Mouse (Mus musculus) forebrain, embryonic 11.5 days (tissue): ENCODE data around the gene Golga4. TPM values are rescaled to one million over a fixed set of nuclear protein-coding genes. Genes with fewer than 3 reads are reported as not detected.
A peak's percentile ranks its signal among the peaks of the same experiment; 100 is the strongest.

Experiments
- ATAC-seq: fragments of 200-750 bp; cut with Nextera tagmentation; replicated peaks from 2 replicates; pipeline ENCODE4 v1.8.0; 2017; ENCODE audit warnings: moderate TSS enrichment; ENCODE audit not compliant: low FRiP score
- DNase-seq: peaks from one replicate; pipeline ENCODE4 v3.0.0-alpha.2; 2017; ENCODE audit warnings: low spot score
- H3K27ac ChIP-seq: fragments of 300-500 bp; sonication (generic); 2 replicates; pipeline ENCODE4 v1.5.1; 2014; ENCODE audit warnings: low read depth, low read length
- H3K27me3 ChIP-seq: fragments of 300-500 bp; sonication (generic); 2 replicates; pipeline ENCODE4 v1.6.1; 2014; ENCODE audit warnings: mild to moderate bottlenecking, low read length, mixed read lengths; ENCODE audit not compliant: control insufficient read depth, insufficient read depth
- H3K36me3 ChIP-seq: fragments of 300-500 bp; sonication (generic); 2 replicates; pipeline ENCODE4 v1.6.1; 2014; ENCODE audit warnings: mild to moderate bottlenecking, low read length, moderate library complexity, mixed read lengths; ENCODE audit not compliant: control insufficient read depth, insufficient read depth
- H3K4me1 ChIP-seq: fragments of 300-500 bp; sonication (generic); replicated peaks from 2 replicates; pipeline ENCODE4 v1.6.1; 2014; ENCODE audit warnings: low read length, mixed read lengths; ENCODE audit not compliant: control insufficient read depth, insufficient read depth
- H3K4me2 ChIP-seq: fragments of 300-500 bp; sonication (generic); 2 replicates; pipeline ENCODE4 v1.6.1; 2014; ENCODE audit warnings: low read depth, mild to moderate bottlenecking, low read length, moderate library complexity, mixed read lengths; ENCODE audit not compliant: severe bottlenecking
- H3K4me3 ChIP-seq: fragments of 300-500 bp; sonication (generic); 2 replicates; pipeline ENCODE4 v1.5.1; 2014; ENCODE audit warnings: low read depth, low read length
- H3K9ac ChIP-seq: fragments of 300-500 bp; sonication (generic); 2 replicates; pipeline ENCODE4 v1.6.1; 2014; ENCODE audit warnings: low read length
- H3K9me3 ChIP-seq: fragments of 300-500 bp; sonication (generic); 2 replicates; pipeline ENCODE4 v1.6.1; 2016; ENCODE audit warnings: low read length, mixed read lengths; ENCODE audit not compliant: control insufficient read depth
- WGBS: fragments of 180-500 bp; shearing (Covaris S2); extraction: QIAGEN DNeasy Blood & Tissue Kit; methylation state at CpG from one replicate; pipeline ENCODE4 v1.1.7; 2014; 5-methylcytosine and 5-hydroxymethylcytosine counted together
- polyA plus RNA-seq: library from polyadenylated mRNA; unstranded; fragments of >200 nt; fragmentation: Nextera tagmentation; extraction: Ambion mirVana; gene quantifications from 2 replicates; pipeline ENCODE4 v1.2.1, GENCODE M21; 2014

The Golga4 gene
- 60.8 and 66.8 TPM in 2 replicates for polyA plus RNA-seq

GRCm38 (mm10) chr9:118506020-118506403 is at the start of gene Golga4:
TSS of gene Golga4 (plus strand) at chr9:118506267.
- Histone ChIP-seq H3K4me1 (peaks cover 12% of the 10 kb centered on the region), H3K36me3 (no peaks in the 10 kb centered on the region), H3K9ac (peak within 1 kb of the TSS; percentile 94), H3K9me3 (no peaks in the 10 kb centered on the region), H3K27ac (no peak within 1 kb of the TSS; the same call in 1 of the 2 replicates), H3K27me3 (no peaks in the 10 kb centered on the region), H3K4me3 (peak within 1 kb of the TSS; percentile 90), H3K4me2 (peak within 1 kb of the TSS; percentile 95)
- WGBS = 2% methylated on average over 30 of the region's 43 CpGs
- peak; percentile 92 for ATAC-seq
- DNase-seq = peak; percentile 94

- H3K4me1 ChIP-seq = no peaks in the 10 kb centered on the region
- H3K9ac ChIP-seq = no peak overlapping the region
- H3K27me3 ChIP-seq = no peaks in the 10 kb centered on the region
- no peak overlapping the region for H3K4me3 ChIP-seq
- no peak for DNase-seq
- no peaks in the 10 kb centered on the region for H3K36me3 ChIP-seq
- H3K9me3 ChIP-seq = no peaks in the 10 kb centered on the region
- H3K27ac ChIP-seq = no peak overlapping the region
- WGBS = 47% methylated on average over 6 of the region's 6 CpGs
- H3K4me2 ChIP-seq = no peak overlapping the region
- no peak for ATAC-seq
Observed at GRCm38 (mm10) chr9:118456405-118456804, 49.7 kb upstream of the Golga4 start.

- ATAC-seq = no peak
- no peaks in the 10 kb centered on the region for H3K36me3 ChIP-seq
- H3K4me1 ChIP-seq = no peaks in the 10 kb centered on the region
- no peak overlapping the region for H3K9ac ChIP-seq
- no peak overlapping the region for H3K27ac ChIP-seq
- H3K27me3 ChIP-seq = no peaks in the 10 kb centered on the region
- no peaks in the 10 kb centered on the region for H3K9me3 ChIP-seq
- no peak overlapping the region for H3K4me3 ChIP-seq
- DNase-seq = no peak
- H3K4me2 ChIP-seq = no peak overlapping the region
- 41% methylated on average over 5 of the region's 5 CpGs for WGBS
Observed at GRCm38 (mm10) chr9:118458039-118458438, 48.0 kb upstream of the Golga4 start.

- Histone ChIP-seq H3K9ac (no peak overlapping the region), H3K27me3 (peaks cover 9% of the 10 kb centered on the region; the same call in 1 of the 2 replicates), H3K27ac (no peak overlapping the region), H3K4me3 (no peak overlapping the region), H3K36me3 (no peaks in the 10 kb centered on the region), H3K4me2 (no peak overlapping the region), H3K9me3 (no peaks in the 10 kb centered on the region), H3K4me1 (no peaks in the 10 kb centered on the region; the same call in 1 of the 2 replicates)
- 72% methylated on average over 1 of the region's 1 CpGs for WGBS
- DNase-seq (no peak), ATAC-seq (no peak)
Observed at GRCm38 (mm10) chr9:118464031-118464430, 42.0 kb upstream of the Golga4 start.

GRCm38 (mm10) chr9:118468301-118468700 is 37.8 kb upstream of the Golga4 start:
- Histone ChIP-seq H3K4me1 (peaks cover 4% of the 10 kb centered on the region; the same call in 1 of the 2 replicates), H3K4me3 (no peak overlapping the region), H3K4me2 (no peak overlapping the region), H3K27me3 (peaks cover 36% of the 10 kb centered on the region), H3K27ac (no peak overlapping the region), H3K36me3 (no peaks in the 10 kb centered on the region), H3K9me3 (no peaks in the 10 kb centered on the region), H3K9ac (no peak overlapping the region)
- ATAC-seq (no peak), DNase-seq (no peak)
- WGBS = 1% methylated on average over 14 of the region's 14 CpGs

GRCm38 (mm10) chr9:118469272-118469671 is 36.8 kb upstream of the Golga4 start:
- no peak for DNase-seq
- H3K27me3 ChIP-seq = peaks cover 36% of the 10 kb centered on the region

GRCm38 (mm10) chr9:118471296-118471695 is 34.8 kb upstream of the Golga4 start:
- no peak overlapping the region for H3K9ac ChIP-seq
- no peaks in the 10 kb centered on the region for H3K36me3 ChIP-seq
- H3K27me3 ChIP-seq = peaks cover 49% of the 10 kb centered on the region
- H3K9me3 ChIP-seq = no peaks in the 10 kb centered on the region
- WGBS = 18% methylated on average over 3 of the region's 3 CpGs
- DNase-seq (no peak), ATAC-seq (no peak)
- no peak overlapping the region for H3K4me3 ChIP-seq
- peaks cover 6% of the 10 kb centered on the region; the same call in 1 of the 2 replicates for H3K4me1 ChIP-seq
- no peak overlapping the region for H3K4me2 ChIP-seq
- H3K27ac ChIP-seq = no peak overlapping the region

More at GRCm38 (mm10) chr9:118469272-118469671, 36.8 kb upstream of the Golga4 start:
- Histone ChIP-seq H3K4me1 (peaks cover 4% of the 10 kb centered on the region; the same call in 1 of the 2 replicates), H3K27ac (no peak overlapping the region), H3K4me2 (no peak overlapping the region), H3K36me3 (no peaks in the 10 kb centered on the region), H3K9ac (no peak overlapping the region), H3K4me3 (no peak overlapping the region), H3K9me3 (no peaks in the 10 kb centered on the region)
- peak; percentile 53; the same call in 1 of the 2 replicates for ATAC-seq
- WGBS = 8% methylated on average over 16 of the region's 16 CpGs

GRCm38 (mm10) chr9:118476211-118476765 is 29.8 kb upstream of the Golga4 start:
- under 1% methylated on average over 22 of the region's 22 CpGs for WGBS
- Histone ChIP-seq H3K27me3 (peaks cover 65% of the 10 kb centered on the region), H3K4me1 (peaks cover 18% of the 10 kb centered on the region; the same call in 1 of the 2 replicates), H3K9me3 (no peaks in the 10 kb centered on the region), H3K4me3 (peak overlapping the region; percentile 42), H3K36me3 (no peaks in the 10 kb centered on the region), H3K27ac (peak overlapping the region; percentile 1; the same call in 1 of the 2 replicates), H3K9ac (peak overlapping the region; percentile 6; the same call in 1 of the 2 replicates), H3K4me2 (peak overlapping the region; percentile 43)
- ATAC-seq (no peak), DNase-seq (peak; percentile 55)
